Mouse (Mus musculus) MEL (cell line): ENCODE results near the gene Gm11096.
A peak's percentile ranks its signal among the peaks of the same experiment; 100 is the strongest.

Source experiments
- BHLHE40 ChIP-seq: IDR thresholded peaks from 2 replicates; pipeline ENCODE4 v1.6.1; 2012; ENCODE audit warnings: low read depth, mild to moderate bottlenecking, inconsistent platforms, low read length, improper control_type of control experiment, borderline replicate concordance
- CTCF ChIP-seq, 3 experiments: IDR thresholded peaks in 2 of 3; conservative IDR thresholded peaks in 1 of 3; 2 replicates each; pipeline ENCODE4 v1.5.1; 2011 to 2012; ENCODE audit warnings: low read length in 3 of 3, low read depth in 2 of 3, mild to moderate bottlenecking in 2 of 3, improper control_type of control experiment in 1 of 3, inconsistent platforms in 1 of 3, mixed read lengths in 1 of 3, moderate library complexity in 1 of 3; ENCODE audit not compliant: control insufficient read depth in 1 of 3, insufficient read depth in 1 of 3, poor library complexity in 1 of 3, severe bottlenecking in 1 of 3
- EP300 ChIP-seq, 2 experiments: IDR thresholded peaks; 2 replicates each; pipeline ENCODE4 v1.6.1; 2011; ENCODE audit warnings: improper control_type of control experiment in 2 of 2, low read length in 2 of 2, low read depth in 1 of 2, mild to moderate bottlenecking in 1 of 2
- MAX ChIP-seq: IDR thresholded peaks from 2 replicates; pipeline ENCODE4 v1.6.1; 2011; ENCODE audit warnings: low read length, improper control_type of control experiment
- NELFE ChIP-seq: IDR thresholded peaks from 2 replicates; pipeline ENCODE4 v1.6.1; 2011; ENCODE audit warnings: low read depth, low read length, improper control_type of control experiment
- POLR2A ChIP-seq, 2 experiments: IDR thresholded peaks; 2 replicates each; pipeline ENCODE4 v1.6.1; 2011 to 2012; ENCODE audit warnings: low read length in 2 of 2, mild to moderate bottlenecking in 2 of 2, control low read depth in 1 of 2, improper control_type of control experiment in 1 of 2, low read depth in 1 of 2, moderate library complexity in 1 of 2; ENCODE audit not compliant: control insufficient read depth in 1 of 2, insufficient read depth in 1 of 2, poor library complexity in 1 of 2
- POLR2AphosphoS5 ChIP-seq: IDR thresholded peaks from 2 replicates; pipeline ENCODE4 v1.6.1; 2012; ENCODE audit warnings: low read depth, borderline replicate concordance, mild to moderate bottlenecking, inconsistent platforms, low read length, moderate library complexity, mixed read lengths
- RCOR1 ChIP-seq: IDR thresholded peaks from 2 replicates; pipeline ENCODE4 v1.6.1; 2012; ENCODE audit warnings: low read depth, mild to moderate bottlenecking, inconsistent platforms, low read length, improper control_type of control experiment
- ZC3H11A ChIP-seq: IDR thresholded peaks from 2 replicates; pipeline ENCODE4 v1.6.1; 2012; ENCODE audit warnings: low read depth, mild to moderate bottlenecking, inconsistent platforms, low read length, improper control_type of control experiment

DNA sequence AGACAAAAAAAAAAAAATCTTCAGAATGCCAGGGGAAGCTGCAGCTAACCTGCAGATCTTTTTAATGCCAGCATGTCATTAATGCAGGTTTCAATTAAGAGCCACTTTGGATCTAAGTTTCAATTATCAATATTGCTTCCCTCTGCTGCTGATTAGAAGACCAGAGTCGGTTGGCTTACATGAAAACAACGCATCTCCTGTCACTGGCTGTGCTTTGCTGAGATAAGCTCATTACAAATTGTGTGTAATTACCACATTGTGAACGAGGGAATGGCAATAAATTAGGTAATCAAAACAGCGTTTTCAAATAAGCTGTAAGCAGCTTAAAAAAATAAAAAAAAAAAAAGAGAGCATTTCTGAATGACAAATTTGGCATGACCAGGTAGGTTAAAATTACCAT, 38.2 kb downstream of the Gm11096 start:
- no peak for TF ChIP-seq BHLHE40
- no peak for TF ChIP-seq CTCF (IDR thresholded peaks at IDR 0.05 in 2 of 3, conservative IDR thresholded peaks at IDR 0.05 in 1 of 3; ENCODE audit: control insufficient read depth in 1 of 3, insufficient read depth in 1 of 3, low read depth in 2 of 3, low read length in 3 of 3, poor library complexity in 1 of 3, severe bottlenecking in 1 of 3)
- TF ChIP-seq POLR2A (IDR thresholded peaks at IDR 0.05; ENCODE audit: control insufficient read depth in 1 of 2, insufficient read depth in 1 of 2, low read depth in 1 of 2, low read length in 2 of 2, poor library complexity in 1 of 2): no peak
- no peak for TF ChIP-seq ZC3H11A
- TF ChIP-seq MAX: no peak
- TF ChIP-seq NELFE: no peak
- 0 out of 4 replicates have a peak, but pooled peaks of 1 of the 2 experiments have one; percentile 24 for TF ChIP-seq EP300 (IDR thresholded peaks at IDR 0.05; ENCODE audit: low read depth in 1 of 2, low read length in 2 of 2)
- TF ChIP-seq RCOR1: no peak; the same call in 1 of the 2 replicates
- no peak for TF ChIP-seq POLR2AphosphoS5
